Mouse (Mus musculus) CD4-positive, CD25-positive, alpha-beta regulatory T cell, adult 2 months (primary cell): ENCODE measurements around the gene Galnt10.

Experiments
- DNase-seq: peaks from one replicate; pipeline ENCODE4 v3.0.0-alpha.2; 2012; ENCODE audit warnings: low read depth, low spot score

The Galnt10 gene

GRCm38 (mm10) chr11:57725926-57726325 is 80.7 kb downstream of the Galnt10 start:
- no peak for DNase-seq

- no peak for DNase-seq
Observed at GRCm38 (mm10) chr11:57727303-57727969, 82.2 kb downstream of the Galnt10 start.

DNA sequence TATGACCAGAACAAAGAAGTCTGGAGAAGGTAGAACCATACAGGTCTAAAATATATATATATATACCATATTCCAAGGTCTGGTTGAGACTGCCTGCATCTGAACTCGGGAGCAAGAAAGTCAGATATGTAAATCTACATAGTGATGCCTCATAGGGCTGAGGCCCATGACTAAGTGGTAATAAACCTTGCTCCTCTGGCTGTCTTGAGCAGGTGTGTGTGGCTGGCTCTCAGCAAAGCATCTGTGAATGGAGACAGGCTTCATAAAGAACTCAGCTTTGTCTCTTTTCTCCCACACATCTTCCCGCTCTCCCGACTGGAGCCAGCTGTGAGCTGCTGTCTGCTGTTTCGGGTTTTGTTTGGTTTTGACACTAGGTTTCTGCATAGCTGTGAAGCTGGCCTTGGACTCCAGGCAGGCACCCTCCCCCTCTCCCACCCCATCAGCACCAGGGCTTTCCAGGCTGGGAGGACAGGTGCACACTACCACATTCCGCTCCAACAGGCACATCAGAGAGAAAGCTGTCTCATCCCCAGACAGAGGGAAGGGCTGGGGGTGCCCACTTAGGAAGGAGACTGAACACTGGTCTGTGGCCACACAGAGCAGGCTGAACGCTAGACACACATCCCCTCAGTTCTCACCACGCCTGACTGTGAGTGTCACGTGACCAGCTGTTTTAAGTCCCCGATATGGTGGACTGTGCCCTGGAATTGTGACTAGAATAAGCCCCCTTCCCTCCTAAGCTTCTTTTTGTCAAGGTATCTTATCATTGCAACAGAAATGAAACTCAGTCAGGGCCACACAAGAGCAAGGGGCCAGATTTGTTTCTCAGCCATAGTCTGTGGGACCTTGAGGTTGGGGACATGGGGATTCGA is 87.4 kb downstream of the Galnt10 start:
- no peak for DNase-seq

- peak; percentile 71 for DNase-seq
Observed at GRCm38 (mm10) chr11:57747294-57748080, 102.2 kb downstream of the Galnt10 start.

GRCm38 (mm10) chr11:57753538-57754203 is 108.4 kb downstream of the Galnt10 start:
- no peak for DNase-seq

GRCm38 (mm10) chr11:57758621-57759020 is 113.4 kb downstream of the Galnt10 start:
- no peak for DNase-seq

DNA sequence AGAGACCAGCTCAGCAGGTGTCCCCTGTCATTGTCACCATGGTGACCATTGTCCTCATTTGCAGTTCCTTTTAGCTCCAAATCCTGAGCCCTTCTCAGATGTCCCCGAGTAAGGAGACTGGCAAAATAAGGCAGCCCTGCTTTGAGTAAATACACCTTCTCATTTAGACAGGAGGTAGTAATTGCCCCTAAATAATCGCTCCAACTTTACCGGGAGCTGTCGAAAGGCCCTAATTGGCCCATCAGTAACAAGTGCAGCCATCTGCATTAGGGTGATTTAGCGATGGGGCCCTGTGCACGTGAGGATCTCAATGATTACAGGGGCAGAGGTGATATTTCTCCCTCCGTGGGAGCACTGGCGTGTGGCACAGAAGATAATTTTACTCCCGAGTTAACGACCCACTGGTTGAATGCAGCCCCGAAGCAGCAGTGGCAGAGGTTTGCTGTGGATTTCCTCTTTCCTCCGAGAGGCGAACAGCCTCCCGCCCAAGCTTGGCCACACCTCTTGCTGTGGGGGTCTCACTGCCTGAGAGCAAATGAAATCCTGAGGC is 115.3 kb downstream of the Galnt10 start:
- no peak for DNase-seq

DNA sequence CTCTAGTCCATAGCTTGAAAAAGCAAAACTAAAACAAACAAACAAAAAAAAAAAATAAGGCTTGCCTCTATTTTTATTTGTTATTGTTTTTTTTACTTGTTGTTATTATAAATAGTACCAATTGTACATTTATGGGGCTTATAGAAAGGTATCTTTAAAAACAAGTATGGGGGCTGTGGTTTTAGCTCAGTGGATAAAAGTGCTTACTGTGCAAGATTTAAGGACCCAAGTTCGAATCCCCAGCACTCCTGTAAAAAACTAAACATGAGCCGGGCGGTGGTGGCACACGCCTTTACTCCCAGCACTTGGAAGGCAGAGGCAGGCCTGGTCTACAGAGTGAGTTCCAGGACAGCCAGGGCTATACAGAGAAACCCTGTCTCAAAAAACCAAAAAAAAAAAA is 116.1 kb downstream of the Galnt10 start:
- DNase-seq, result no peak

GRCm38 (mm10) chr11:57764124-57764523 is 118.9 kb downstream of the Galnt10 start:
- peak; percentile 38 for DNase-seq

GRCm38 (mm10) chr11:57766617-57767016 is 121.4 kb downstream of the Galnt10 start:
- no peak for DNase-seq

- DNase-seq, result no peak
Observed at GRCm38 (mm10) chr11:57767171-57767570, 121.9 kb downstream of the Galnt10 start.

DNA sequence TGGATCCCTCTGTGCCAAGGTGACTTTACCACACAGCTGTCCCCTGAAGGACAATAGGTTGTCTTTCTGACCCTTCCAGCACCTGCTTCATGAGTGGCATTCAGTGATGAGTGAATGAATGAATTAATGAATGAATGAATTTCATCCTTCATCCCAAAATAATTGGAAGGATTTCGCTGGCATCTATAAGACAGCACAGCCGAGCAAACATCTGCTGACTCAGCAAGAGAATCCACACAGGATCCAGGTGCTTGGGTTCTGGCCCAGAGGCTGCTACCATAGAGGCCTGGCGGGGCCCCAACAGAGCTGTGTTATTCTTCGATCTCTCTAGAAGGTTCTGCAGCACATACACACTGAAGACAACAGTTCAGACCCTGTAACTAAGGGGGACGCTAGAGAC is 125.5 kb downstream of the Galnt10 start:
- DNase-seq, result no peak

DNA sequence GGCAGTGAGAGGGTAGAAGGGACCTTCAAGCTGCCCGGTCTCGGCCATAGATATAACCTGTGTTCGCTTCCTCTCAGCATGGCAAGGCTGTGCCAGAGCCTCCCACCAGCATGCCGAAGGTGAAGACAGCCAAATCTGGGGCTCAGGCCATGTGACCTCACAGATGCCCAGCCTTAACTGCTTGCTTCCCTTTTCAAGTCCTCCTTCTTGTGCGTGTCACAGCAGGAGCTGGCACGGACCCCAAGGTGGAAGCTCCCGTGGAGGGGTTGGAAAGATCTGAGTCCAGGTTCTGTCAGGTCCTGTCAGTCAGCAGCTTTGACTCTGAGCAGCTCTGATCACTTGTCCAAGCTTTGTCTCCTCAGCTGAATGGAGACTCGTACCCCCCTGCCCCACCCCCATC is 126.4 kb downstream of the Galnt10 start:
- DNase-seq, result no peak

GRCm38 (mm10) chr11:57773479-57773878 is 128.2 kb downstream of the Galnt10 start:
- no peak for DNase-seq

DNA sequence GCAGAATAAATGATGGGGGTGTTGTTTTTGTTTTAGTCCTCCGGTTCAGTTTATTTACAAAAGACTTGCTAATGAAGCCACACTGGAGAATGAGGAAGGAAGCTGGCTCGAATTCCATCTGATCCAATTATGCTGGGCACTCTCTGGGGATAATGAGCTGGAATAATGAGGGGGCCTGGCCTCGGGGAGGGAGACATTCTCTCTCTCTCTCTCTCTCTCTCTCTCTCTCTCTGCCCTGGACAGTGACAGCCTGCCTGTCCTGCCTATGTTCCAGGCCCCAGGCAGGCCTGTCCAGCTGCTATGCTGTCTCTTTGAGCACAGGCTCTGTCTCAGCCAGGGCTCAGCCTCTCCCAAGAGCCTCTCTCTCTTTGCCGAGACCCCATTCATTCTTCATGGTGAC is 128.7 kb downstream of the Galnt10 start:
- no peak for DNase-seq

DNA sequence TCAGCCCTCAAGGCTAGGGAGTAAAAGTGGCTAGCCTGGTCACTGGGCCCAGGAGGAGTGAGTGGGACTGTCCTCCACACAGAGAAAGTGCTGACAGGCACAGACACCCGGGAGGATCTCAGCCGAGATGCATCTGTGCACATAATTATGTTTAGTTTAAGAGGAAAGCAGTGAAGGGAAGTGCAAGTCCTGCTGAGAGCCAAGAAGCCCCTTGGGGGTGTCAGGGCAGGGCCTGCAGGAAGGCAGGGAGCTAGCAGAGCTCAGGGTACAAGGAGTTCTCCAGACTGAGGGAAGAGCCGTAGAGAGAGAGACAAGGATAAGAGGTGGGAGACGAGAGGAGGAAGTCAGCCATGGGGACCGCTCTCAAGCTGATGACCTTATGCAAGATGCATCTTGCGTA is 130.6 kb downstream of the Galnt10 start:
- no peak for DNase-seq

DNA sequence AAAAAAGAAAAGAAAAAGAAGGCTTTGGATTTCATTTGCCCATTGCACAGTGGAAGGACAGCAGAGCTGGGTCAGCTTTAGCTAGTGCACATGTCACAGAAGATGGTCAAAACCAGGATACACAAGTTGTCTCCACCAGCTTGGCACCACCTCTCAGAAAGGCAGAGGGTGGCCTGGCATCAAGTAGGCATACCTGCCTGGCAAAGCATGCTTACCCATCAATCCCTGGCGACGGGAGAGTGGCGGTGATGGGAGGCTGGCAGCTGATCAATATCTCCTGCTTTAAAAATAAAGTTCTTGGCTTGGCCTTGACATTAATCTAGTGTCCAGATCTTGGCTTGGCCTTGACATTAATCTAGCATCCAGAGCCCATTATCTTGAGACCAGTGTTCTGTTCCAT is 131.3 kb downstream of the Galnt10 start:
- no peak for DNase-seq

- DNase-seq, result peak; percentile 81
Observed at GRCm38 (mm10) chr11:57778349-57778748, 133.1 kb downstream of the Galnt10 start.

DNA sequence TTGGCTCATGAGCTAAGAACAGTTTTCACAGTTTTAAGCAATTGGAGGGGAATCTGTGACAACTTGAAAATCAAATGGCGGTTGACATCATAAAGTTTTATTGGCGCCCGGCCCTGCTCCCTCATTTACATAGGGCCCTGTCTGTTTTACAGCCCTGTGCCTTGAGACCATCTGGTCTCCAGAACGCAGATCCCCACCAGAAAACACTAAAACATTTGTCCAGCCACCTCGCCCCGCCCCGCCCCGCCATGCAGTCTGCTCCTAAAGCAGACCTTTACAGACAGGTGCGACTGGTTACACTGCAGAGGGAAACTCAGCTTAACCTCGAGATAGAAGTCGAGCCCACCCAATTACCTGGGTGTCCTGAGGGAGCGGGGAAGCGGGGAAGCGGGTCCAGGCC is 134.6 kb downstream of the Galnt10 start:
- DNase-seq, result no peak

GRCm38 (mm10) chr11:57786616-57787418 is 141.6 kb downstream of the Galnt10 start:
- no peak for DNase-seq

DNA sequence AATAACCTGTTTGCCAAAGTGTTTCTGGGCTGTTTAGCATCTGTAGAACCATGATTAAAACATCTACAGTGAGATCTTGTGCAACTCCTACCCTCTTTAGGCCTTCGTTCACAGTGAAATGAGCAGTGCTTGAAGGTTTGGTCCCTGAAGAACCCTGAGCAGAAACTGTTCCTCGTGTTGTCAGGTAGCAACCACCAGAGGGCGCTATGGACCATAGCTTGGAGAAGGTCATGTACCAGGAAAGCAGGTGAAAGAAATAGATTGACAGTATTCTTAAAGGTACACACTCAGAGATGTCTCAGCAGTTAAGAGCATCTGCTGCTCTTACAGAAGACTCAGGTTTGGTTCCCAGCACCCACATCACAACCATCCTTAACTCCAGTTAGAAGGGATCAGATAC is 142.7 kb downstream of the Galnt10 start:
- DNase-seq, result peak; percentile 86
